Mouse (Mus musculus) hindbrain, embryonic 12.5 days (tissue): ENCODE data around the gene Polr3gl. TPM values are rescaled to one million over a fixed set of nuclear protein-coding genes. Genes with fewer than 3 reads are reported as not detected.

Source experiments
- ATAC-seq: fragments of 200-750 bp; cut with Nextera tagmentation; 2 replicates; pipeline ENCODE4 v1.8.0; 2017; ENCODE audit warnings: moderate TSS enrichment; ENCODE audit not compliant: low FRiP score
- H3K27ac ChIP-seq: fragments of 300-500 bp; sonication (generic); 2 replicates; pipeline ENCODE4 v1.5.1; 2016; ENCODE audit warnings: mild to moderate bottlenecking
- H3K27me3 ChIP-seq: fragments of 300-500 bp; sonication (generic); 2 replicates; pipeline ENCODE4 v1.6.1; 2016; ENCODE audit warnings: mild to moderate bottlenecking
- H3K36me3 ChIP-seq: fragments of 300-500 bp; sonication (generic); 2 replicates; pipeline ENCODE4 v1.6.1; 2016; ENCODE audit warnings: mild to moderate bottlenecking
- H3K4me1 ChIP-seq: fragments of 300-500 bp; sonication (generic); 2 replicates; pipeline ENCODE4 v1.6.1; 2016
- H3K4me2 ChIP-seq: fragments of 300-500 bp; sonication (generic); replicated peaks from 2 replicates; pipeline ENCODE4 v1.6.1; 2016; ENCODE audit warnings: mild to moderate bottlenecking
- H3K4me3 ChIP-seq: fragments of 300-500 bp; sonication (generic); 2 replicates; pipeline ENCODE4 v1.5.1; 2016; ENCODE audit warnings: mild to moderate bottlenecking
- H3K9ac ChIP-seq: fragments of 300-500 bp; sonication (generic); 2 replicates; pipeline ENCODE4 v1.6.1; 2016; ENCODE audit warnings: mild to moderate bottlenecking, moderate library complexity
- H3K9me3 ChIP-seq: fragments of 300-500 bp; sonication (generic); replicated peaks from 2 replicates; pipeline ENCODE4 v1.6.1; 2016; ENCODE audit warnings: mild to moderate bottlenecking
- WGBS: fragments of 180-500 bp; shearing (Covaris S2); methylation state at CpG from one replicate; pipeline ENCODE4 v1.1.7; 2016; 5-methylcytosine and 5-hydroxymethylcytosine counted together
- polyA plus RNA-seq: library from polyadenylated mRNA; unstranded; fragments of >200 nt; fragmentation: Nextera tagmentation; extraction: Ambion mirVana; gene quantifications from 2 replicates; pipeline ENCODE4 v1.2.1, GENCODE M21; 2016

Polr3gl gene
- polyA plus RNA-seq, 1 experiment from 2014 or later, result 40.0 TPM

DNA sequence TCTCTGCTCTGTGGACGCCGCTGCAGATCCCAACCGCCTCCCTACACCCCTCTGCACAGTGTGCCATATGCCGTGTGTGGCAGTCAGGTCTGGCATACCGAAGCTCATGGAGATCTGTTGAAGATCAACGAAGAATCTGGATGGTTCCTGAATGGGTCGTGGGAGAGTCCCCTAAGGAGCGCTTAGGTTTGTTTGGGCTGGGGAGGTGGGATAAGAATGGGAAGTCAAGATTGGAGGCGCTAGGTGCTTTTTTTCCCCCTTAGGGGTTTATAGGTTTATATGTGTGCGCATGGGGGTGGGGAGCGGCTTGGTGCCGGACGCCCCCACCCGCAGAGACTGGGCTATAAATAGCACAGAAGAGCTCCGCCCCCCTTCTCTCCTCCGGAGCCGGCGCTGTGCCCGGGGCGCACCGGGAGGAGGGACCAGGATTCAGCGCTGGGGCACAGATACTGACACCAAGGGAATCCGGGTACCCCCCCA lies 2.3 kb upstream of the Polr3gl start, which contains the start of gene Ankrd34a:
Ankrd34a (plus strand) TSS at position 409 of the 480 bp plus-strand sequence.
- peaks cover 52% of the 10 kb centered on the region for H3K4me1 ChIP-seq
- peaks cover 32% of the 10 kb centered on the region for H3K27me3 ChIP-seq
- peak within 1 kb of the TSS; percentile 52 for H3K4me3 ChIP-seq
- peak within 1 kb of the TSS; percentile 94 for H3K4me2 ChIP-seq
- no peaks in the 10 kb centered on the region for H3K36me3 ChIP-seq
- peak within 1 kb of the TSS; percentile 79 for H3K27ac ChIP-seq
- WGBS, result 2% methylated on average over 20 of the region's 23 CpGs
- peak within 1 kb of the TSS; percentile 78 for H3K9ac ChIP-seq
- no peaks in the 10 kb centered on the region for H3K9me3 ChIP-seq
- no peak for ATAC-seq

DNA sequence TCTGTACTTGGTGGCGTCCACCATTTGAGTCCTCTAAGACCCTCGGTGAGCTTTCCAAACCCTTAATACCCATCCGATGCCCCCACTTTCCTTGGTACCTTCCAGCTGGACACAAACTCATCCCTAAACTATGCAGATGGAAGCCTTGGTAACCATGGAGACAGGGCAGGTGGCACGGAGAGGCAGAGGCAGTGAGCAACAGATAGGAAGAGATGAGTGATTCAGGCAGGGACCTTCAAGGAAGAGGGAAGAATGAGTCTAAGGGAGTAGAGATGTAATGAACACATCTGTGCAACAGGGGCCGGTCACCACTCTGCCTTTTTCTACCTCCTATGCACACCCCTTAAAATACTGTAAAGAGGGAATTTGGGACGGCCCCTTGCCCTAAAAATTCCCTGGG lies 1.7 kb upstream of the Polr3gl start:
- no peaks in the 10 kb centered on the region for H3K9me3 ChIP-seq
- H3K27ac ChIP-seq, result no peak overlapping the region
- H3K9ac ChIP-seq, result no peak overlapping the region
- peaks cover 32% of the 10 kb centered on the region for H3K27me3 ChIP-seq
- H3K36me3 ChIP-seq, result no peaks in the 10 kb centered on the region
- no peak overlapping the region; the same call in 1 of the 2 replicates for H3K4me3 ChIP-seq
- whole genome bisulfite sequencing, result 22% methylated on average over 6 of the region's 6 CpGs
- peaks cover 52% of the 10 kb centered on the region for H3K4me1 ChIP-seq
- peak overlapping the region; percentile 94 for H3K4me2 ChIP-seq
- no peak for ATAC-seq

DNA sequence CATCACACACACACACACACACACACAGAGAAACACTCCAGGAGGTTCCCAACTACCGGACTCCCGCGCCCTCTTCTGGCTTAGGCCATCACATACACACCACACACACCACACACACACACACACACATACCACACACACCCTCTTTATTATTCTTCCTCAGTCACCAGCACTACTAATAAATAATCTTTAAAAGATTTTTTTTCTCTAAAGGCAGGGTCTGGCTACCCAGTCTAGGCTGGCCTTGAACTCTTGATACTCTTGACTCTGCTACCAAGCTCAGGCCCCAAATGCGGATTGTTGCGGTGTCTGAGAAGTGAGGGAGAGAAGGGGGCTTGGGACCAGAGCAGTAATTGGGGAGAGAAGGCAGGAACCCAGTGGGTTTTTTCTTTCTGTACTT lies 870 bp upstream of the Polr3gl start:
- H3K9ac ChIP-seq, result no peak overlapping the region
- peaks cover 32% of the 10 kb centered on the region for H3K27me3 ChIP-seq
- H3K4me3 ChIP-seq, result no peak overlapping the region
- no peaks in the 10 kb centered on the region for H3K9me3 ChIP-seq
- no peak overlapping the region for H3K4me2 ChIP-seq
- 81% methylated on average over 5 of the region's 5 CpGs for WGBS
- H3K36me3 ChIP-seq, result no peaks in the 10 kb centered on the region
- peaks cover 47% of the 10 kb centered on the region for H3K4me1 ChIP-seq
- H3K27ac ChIP-seq, result no peak overlapping the region
- ATAC-seq, result no peak

DNA sequence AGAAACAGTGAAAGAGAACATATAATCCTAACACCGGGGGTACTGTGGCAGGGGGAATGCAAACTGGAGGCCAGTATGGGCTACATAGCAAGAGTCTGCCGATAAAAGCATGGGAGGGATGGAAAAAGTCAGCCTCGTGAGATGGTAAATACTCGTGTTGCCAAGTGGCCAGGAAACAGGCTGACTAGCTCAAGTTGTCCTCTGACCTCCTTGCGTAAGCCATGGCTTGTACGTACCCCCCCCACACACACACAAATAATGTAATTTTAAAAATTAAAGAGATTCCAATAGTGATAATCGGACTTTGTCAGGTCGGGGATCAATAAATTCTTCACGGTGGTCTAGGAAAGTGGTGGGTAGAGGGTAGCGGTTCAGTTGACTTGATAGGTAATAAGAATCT lies 607 bp downstream of the Polr3gl start:
- no peaks in the 10 kb centered on the region for H3K9me3 ChIP-seq
- 1% methylated on average over 10 of the region's 10 CpGs for WGBS
- H3K4me3 ChIP-seq, result peak overlapping the region; percentile 57
- H3K27me3 ChIP-seq, result peaks cover 24% of the 10 kb centered on the region
- peak overlapping the region; percentile 81 for H3K27ac ChIP-seq
- peaks cover 38% of the 10 kb centered on the region for H3K4me1 ChIP-seq
- H3K36me3 ChIP-seq, result no peaks in the 10 kb centered on the region
- peak overlapping the region; percentile 86 for H3K4me2 ChIP-seq
- peak; percentile 2; the same call in 1 of the 2 replicates for ATAC-seq
- H3K9ac ChIP-seq, result peak overlapping the region; percentile 61

DNA sequence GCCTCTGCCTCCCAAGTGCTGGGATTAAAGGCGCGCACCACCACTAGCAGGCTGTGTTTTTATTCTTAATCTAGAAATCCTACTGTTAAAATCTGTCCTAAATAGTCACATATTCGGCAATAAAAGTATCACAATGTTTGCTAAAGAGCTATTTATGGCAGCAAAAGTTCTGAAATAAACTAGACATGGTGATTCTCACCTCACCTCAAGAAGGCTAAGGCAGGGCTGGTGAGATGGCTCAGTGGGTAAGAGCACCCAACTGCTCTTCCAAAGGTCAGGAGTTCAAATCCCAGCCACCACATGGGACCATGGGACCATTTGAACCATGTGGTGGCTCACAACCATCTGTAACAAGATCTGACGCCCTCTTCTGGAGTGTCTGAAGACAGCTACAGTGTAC lies 3.3 kb downstream of the Polr3gl start:
- H3K4me3 ChIP-seq, result no peak overlapping the region
- no peak overlapping the region for H3K27ac ChIP-seq
- H3K27me3 ChIP-seq, result peaks cover 10% of the 10 kb centered on the region
- H3K9me3 ChIP-seq, result 0 out of 2 replicates have a peak, but pooled peaks cover 3% of the 10 kb centered on the region
- peaks cover 13% of the 10 kb centered on the region for H3K4me1 ChIP-seq
- ATAC-seq, result no peak
- H3K9ac ChIP-seq, result no peak overlapping the region
- no peak overlapping the region for H3K4me2 ChIP-seq
- WGBS, result 83% methylated on average over 4 of the region's 4 CpGs
- H3K36me3 ChIP-seq, result no peaks in the 10 kb centered on the region

DNA sequence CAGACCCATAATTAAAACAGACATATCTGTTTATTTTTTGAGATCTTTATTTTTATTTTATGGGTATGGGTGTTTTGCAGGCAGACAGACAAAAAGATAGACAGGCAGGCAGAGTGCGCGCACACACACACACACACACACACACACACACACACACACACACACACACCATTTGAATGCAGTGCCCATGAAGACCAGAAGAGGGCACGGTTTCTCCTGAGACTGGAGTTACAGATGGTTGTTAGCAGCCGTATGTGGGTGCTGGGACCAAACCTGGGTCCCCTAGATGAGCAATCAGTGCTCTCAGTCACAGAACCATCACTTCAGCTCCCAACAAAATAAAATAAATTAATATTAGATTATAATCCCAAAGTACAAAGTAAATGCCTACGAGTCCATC lies 10.6 kb downstream of the Polr3gl start:
- Histone ChIP-seq H3K9me3 (0 out of 2 replicates have a peak, but pooled peaks cover 3% of the 10 kb centered on the region), H3K27ac (no peak overlapping the region), H3K4me1 (peaks cover 9% of the 10 kb centered on the region), H3K9ac (no peak overlapping the region), H3K36me3 (no peaks in the 10 kb centered on the region; the same call in 1 of the 2 replicates), H3K4me3 (no peak overlapping the region), H3K27me3 (0 out of 2 replicates have a peak, but pooled peaks cover 13% of the 10 kb centered on the region), H3K4me2 (no peak overlapping the region)
- ATAC-seq, result no peak
- 90% methylated on average over 5 of the region's 5 CpGs for WGBS

DNA sequence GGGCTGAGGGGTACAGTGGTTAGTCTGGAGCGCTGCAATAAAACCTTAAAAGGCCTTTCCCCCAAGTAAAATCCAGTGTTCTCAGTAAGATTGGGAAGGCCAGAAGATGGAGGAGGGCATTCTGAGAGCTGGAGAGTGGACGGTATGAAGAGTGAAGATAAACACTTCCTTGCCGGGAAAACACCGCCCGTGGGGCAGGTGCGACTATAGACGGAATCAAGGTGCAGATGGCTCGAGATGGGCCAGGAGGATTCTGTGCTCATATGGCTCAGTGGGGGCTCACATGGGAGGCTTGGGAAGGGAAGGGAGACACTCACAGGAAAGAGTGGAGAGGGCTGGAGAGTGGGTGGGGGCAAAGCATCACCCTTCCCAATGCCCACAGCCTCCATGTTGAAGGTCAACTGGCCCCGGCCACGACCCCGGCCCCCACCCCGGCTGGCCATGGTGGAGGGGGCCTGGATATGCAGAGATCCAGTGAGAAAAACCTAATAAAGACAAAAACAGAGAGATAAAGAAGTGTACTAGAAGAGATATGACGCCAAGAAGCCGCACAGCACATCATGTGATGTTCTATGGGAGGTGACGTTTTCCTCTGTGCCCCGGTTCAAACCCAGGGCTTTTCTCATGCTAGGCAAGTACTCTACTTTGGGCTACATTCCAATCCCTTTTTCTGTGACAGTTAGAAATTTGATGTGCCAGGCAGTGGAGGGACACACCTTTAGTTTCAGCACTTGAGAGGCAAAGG lies 12.0 kb downstream of the Polr3gl start:
- Histone ChIP-seq H3K36me3 (no peaks in the 10 kb centered on the region; the same call in 1 of the 2 replicates), H3K4me3 (no peak overlapping the region), H3K4me1 (peaks cover 14% of the 10 kb centered on the region), H3K27me3 (0 out of 2 replicates have a peak, but pooled peaks cover 13% of the 10 kb centered on the region), H3K9me3 (no peaks in the 10 kb centered on the region), H3K9ac (no peak overlapping the region), H3K4me2 (no peak overlapping the region), H3K27ac (no peak overlapping the region)
- no peak for ATAC-seq
- WGBS, result 84% methylated on average over 16 of the region's 16 CpGs

DNA sequence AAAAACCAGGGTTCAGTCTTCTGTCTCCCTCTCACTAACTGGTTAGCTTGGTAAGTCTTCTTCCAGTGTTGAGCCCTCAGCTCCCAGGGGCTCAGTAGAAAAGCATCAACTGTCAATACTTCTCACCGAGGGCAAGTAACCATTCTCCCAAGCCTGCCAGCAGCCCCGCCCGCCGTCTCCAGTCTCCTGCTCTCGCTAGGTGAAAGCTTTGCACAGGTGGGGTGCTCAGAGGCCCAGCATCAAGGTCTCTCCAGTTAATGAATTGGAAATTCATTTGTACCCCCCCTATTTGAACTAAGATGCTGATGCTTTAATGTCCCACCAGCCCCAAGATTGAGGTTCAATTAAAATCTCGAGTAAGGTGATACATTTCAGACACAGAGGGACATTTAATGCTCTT lies 12.8 kb downstream of the Polr3gl start:
- no peak for ATAC-seq
- Histone ChIP-seq H3K27me3 (0 out of 2 replicates have a peak, but pooled peaks cover 13% of the 10 kb centered on the region), H3K9ac (no peak overlapping the region), H3K27ac (no peak overlapping the region), H3K4me2 (no peak overlapping the region), H3K36me3 (no peaks in the 10 kb centered on the region; the same call in 1 of the 2 replicates), H3K4me1 (peaks cover 22% of the 10 kb centered on the region), H3K4me3 (no peak overlapping the region), H3K9me3 (no peaks in the 10 kb centered on the region)
- WGBS, result 43% methylated on average over 6 of the region's 6 CpGs

DNA sequence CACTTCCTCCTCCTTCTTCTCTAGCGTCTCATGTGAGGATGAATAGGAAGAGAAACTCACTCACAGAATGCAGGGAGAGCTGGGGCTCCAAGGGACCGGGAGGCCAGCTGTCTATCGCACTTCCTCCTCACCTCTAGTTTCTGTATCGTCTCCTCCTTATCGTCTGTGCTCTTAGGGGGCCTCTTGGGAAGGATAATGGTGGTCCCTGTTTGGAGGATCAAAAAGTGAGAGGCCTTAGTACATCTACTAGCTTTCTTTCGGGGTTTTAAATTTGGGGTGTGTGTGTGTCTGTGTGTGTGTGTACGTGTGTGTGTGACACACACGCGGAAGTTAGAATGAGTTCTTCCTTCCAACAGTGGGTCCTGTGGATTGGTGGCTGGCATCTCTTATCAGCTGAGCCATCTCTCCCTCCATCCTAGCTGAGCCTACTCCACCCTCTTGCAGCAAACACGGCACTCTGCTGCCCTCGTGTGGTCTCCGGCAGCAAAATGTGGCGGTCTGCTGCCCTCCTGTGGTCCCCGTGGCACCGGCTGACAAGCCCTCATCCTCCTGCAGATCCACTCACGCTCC lies 14.0 kb downstream of the Polr3gl start:
- peaks cover 23% of the 10 kb centered on the region for H3K4me1 ChIP-seq
- peak overlapping the region; percentile 49 for H3K4me2 ChIP-seq
- no peaks in the 10 kb centered on the region for H3K9me3 ChIP-seq
- no peaks in the 10 kb centered on the region; the same call in 1 of the 2 replicates for H3K36me3 ChIP-seq
- WGBS, result 10% methylated on average over 16 of the region's 16 CpGs
- 0 out of 2 replicates have a peak, but pooled peaks cover 13% of the 10 kb centered on the region for H3K27me3 ChIP-seq
- H3K4me3 ChIP-seq, result peak overlapping the region; percentile 15
- ATAC-seq, result peak; percentile 61
- H3K9ac ChIP-seq, result peak overlapping the region; percentile 45; the same call in 1 of the 2 replicates
- H3K27ac ChIP-seq, result 0 out of 2 replicates have a peak overlapping the region, but pooled peaks have one; percentile 5

DNA sequence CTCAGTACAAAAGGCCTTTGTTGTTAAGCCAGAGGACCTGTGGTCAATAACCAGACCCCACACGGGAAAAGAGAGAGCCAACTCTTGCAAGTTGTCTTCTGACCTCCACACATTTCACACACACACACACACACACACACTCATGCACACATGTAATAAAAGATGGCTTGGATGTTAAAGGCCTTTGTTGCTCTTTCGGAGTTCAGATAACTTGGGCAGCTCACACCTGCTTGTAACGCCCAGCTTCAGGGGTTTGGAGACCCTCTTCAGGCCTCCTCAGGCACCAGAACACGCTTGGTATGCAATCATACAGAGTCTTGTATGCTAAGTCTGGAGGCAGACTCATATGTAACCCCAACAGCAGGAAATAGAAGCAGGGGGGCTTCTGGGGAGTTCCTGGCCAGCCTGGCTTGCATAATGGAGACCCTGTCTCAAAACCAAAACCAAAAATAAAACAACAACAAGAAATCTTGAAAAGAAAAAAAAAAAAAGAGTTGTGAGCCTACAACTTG lies 14.7 kb downstream of the Polr3gl start:
- ATAC-seq, result no peak
- H3K36me3 ChIP-seq, result no peaks in the 10 kb centered on the region; the same call in 1 of the 2 replicates
- no peak overlapping the region for H3K27ac ChIP-seq
- H3K4me2 ChIP-seq, result no peak overlapping the region
- no peak overlapping the region for H3K9ac ChIP-seq
- no peaks in the 10 kb centered on the region for H3K9me3 ChIP-seq
- H3K27me3 ChIP-seq, result 0 out of 2 replicates have a peak, but pooled peaks cover 13% of the 10 kb centered on the region
- H3K4me1 ChIP-seq, result peaks cover 23% of the 10 kb centered on the region
- H3K4me3 ChIP-seq, result no peak overlapping the region
- WGBS, result 76% methylated on average over 4 of the region's 4 CpGs

DNA sequence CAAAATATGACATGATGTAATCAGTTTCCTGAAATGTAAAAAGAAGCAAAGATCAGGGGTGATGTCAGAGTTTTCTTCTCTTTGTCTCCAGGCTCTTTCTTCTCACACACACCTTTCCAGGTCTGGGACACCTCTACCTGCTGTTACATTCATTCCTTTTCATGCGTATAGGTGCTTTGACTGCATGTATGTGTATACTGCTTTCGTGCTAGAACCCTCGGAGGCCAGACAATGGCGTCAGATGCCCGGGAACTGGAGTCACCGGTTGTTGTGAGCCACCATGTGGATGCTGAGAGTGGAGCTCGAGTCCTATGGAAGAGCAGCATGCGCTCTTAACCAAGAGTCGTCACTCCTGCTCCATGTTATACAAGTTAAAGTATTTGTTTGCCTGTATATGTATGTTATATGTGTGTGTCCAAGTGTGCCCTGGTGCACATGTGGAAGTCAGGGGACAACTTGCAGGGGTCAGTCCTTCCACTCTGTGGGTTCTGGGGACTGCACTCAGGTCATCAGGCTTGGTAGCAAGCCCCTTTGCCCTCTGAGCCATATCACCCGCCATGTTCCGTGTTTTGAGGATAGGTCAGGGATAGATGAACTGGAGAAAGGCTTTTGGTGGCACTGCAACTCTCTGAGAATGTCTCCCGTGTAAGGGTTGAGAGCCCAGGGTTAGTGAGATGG lies 15.3 kb downstream of the Polr3gl start:
- Histone ChIP-seq H3K4me3 (no peak overlapping the region), H3K4me2 (no peak overlapping the region), H3K27me3 (0 out of 2 replicates have a peak, but pooled peaks cover 13% of the 10 kb centered on the region), H3K36me3 (no peaks in the 10 kb centered on the region; the same call in 1 of the 2 replicates), H3K9me3 (no peaks in the 10 kb centered on the region), H3K27ac (no peak overlapping the region), H3K9ac (no peak overlapping the region), H3K4me1 (peaks cover 23% of the 10 kb centered on the region)
- WGBS, result 80% methylated on average over 12 of the region's 12 CpGs
- ATAC-seq, result no peak
